Mouse (Mus musculus): ENCODE results near the gene Batf.

Batf gene

GRCm38 (mm10) chr12:85726729-85727397 is 40.4 kb downstream of the Batf start:
- no peak for DNase-seq (ENCODE audit: low spot score in 2 of 2)

- no peak for DNase-seq (ENCODE audit: low spot score in 2 of 2)
These were observed 41.7 kb downstream of the Batf start for GRCm38 (mm10) chr12:85728181-85728580.

- DNase-seq (ENCODE audit: low spot score in 2 of 2): peak; percentile 33 to 59
These were observed 42.8 kb downstream of the Batf start for GRCm38 (mm10) chr12:85729022-85729944.

GRCm38 (mm10) chr12:85729945-85730290 is 43.4 kb downstream of the Batf start:
- no peak for DNase-seq (ENCODE audit: low spot score in 2 of 2)

- no peak for DNase-seq (ENCODE audit: low spot score in 2 of 2)
These were observed 49.7 kb downstream of the Batf start for GRCm38 (mm10) chr12:85736203-85736602.

- DNase-seq (ENCODE audit: low spot score in 2 of 2): no peak
These were observed 50.5 kb downstream of the Batf start for GRCm38 (mm10) chr12:85736960-85737359.

GRCm38 (mm10) chr12:85745827-85746695 is 59.6 kb downstream of the Batf start, which contains the start of gene Flvcr2:
Gene Flvcr2 (plus strand): TSS chr12:85746539.
- DNase-seq (ENCODE audit: low spot score in 2 of 2): peak; percentile 72 to 76

- DNase-seq (ENCODE audit: low spot score in 2 of 2): peak in 1 of 2 experiments; percentile 42
These were observed 60.3 kb downstream of the Batf start for GRCm38 (mm10) chr12:85746696-85747219.

GRCm38 (mm10) chr12:85747343-85747742 is 60.9 kb downstream of the Batf start:
- DNase-seq (ENCODE audit: low spot score in 2 of 2): no peak

GRCm38 (mm10) chr12:85749861-85750260 is 63.4 kb downstream of the Batf start:
- DNase-seq (ENCODE audit: low spot score in 2 of 2): no peak

GRCm38 (mm10) chr12:85752116-85752515 is 65.6 kb downstream of the Batf start:
- no peak for DNase-seq (ENCODE audit: low spot score in 2 of 2)

- DNase-seq (ENCODE audit: low spot score in 2 of 2): no peak
These were observed 66.8 kb downstream of the Batf start for GRCm38 (mm10) chr12:85753223-85753622.

- peak in 1 of 2 experiments; percentile 16 for DNase-seq (ENCODE audit: low spot score in 2 of 2)
These were observed 68.3 kb downstream of the Batf start for GRCm38 (mm10) chr12:85754611-85755265.

- no peak for DNase-seq (ENCODE audit: low spot score in 2 of 2)
These were observed 70.0 kb downstream of the Batf start for GRCm38 (mm10) chr12:85756455-85756854.

- DNase-seq (ENCODE audit: low spot score in 2 of 2): no peak
These were observed 70.6 kb downstream of the Batf start for GRCm38 (mm10) chr12:85757074-85757473.

All from urinary bladder, adult 18-20 months (tissue).